Mouse (Mus musculus): ENCODE data around the gene Cd34.

GRCm38 (mm10) chr1:194908956-194909355, 29.7 kb upstream of the Cd34 start:
- TF ChIP-seq CTCF (IDR thresholded peaks at IDR 0.05) (no peak), EP300 (IDR thresholded peaks at IDR 0.05) (no peak)
